Mouse (Mus musculus) midbrain, embryonic 12.5 days (tissue): ENCODE results near the gene Tex13c2. TPM values are rescaled to one million over a fixed set of nuclear protein-coding genes. Genes with fewer than 3 reads are reported as not detected.
A peak's percentile ranks its signal among the peaks of the same experiment; 100 is the strongest.

Experiments used
- ATAC-seq: fragments of 200-750 bp; cut with Nextera tagmentation; 2 replicates; pipeline ENCODE4 v1.8.0; 2017; ENCODE audit warnings: low read depth, moderate TSS enrichment, moderate library complexity; ENCODE audit not compliant: low FRiP score
- H3K27ac ChIP-seq: fragments of 300-500 bp; sonication (generic); replicated peaks from 2 replicates; pipeline ENCODE4 v1.5.1; 2016; ENCODE audit warnings: mild to moderate bottlenecking
- H3K27me3 ChIP-seq: fragments of 300-500 bp; sonication (generic); 2 replicates; pipeline ENCODE4 v1.6.1; 2016; ENCODE audit warnings: mild to moderate bottlenecking
- H3K36me3 ChIP-seq: fragments of 300-500 bp; sonication (generic); 2 replicates; pipeline ENCODE4 v1.6.1; 2016
- H3K4me1 ChIP-seq: fragments of 300-500 bp; sonication (generic); 2 replicates; pipeline ENCODE4 v1.6.1; 2016
- H3K4me2 ChIP-seq: fragments of 300-500 bp; sonication (generic); replicated peaks from 2 replicates; pipeline ENCODE4 v1.6.1; 2016; ENCODE audit warnings: mild to moderate bottlenecking, moderate library complexity
- H3K4me3 ChIP-seq: fragments of 300-500 bp; sonication (generic); 2 replicates; pipeline ENCODE4 v1.5.1; 2016; ENCODE audit warnings: mild to moderate bottlenecking
- H3K9ac ChIP-seq: fragments of 300-500 bp; sonication (generic); replicated peaks from 2 replicates; pipeline ENCODE4 v1.6.1; 2016; ENCODE audit warnings: mild to moderate bottlenecking, moderate library complexity
- H3K9me3 ChIP-seq: fragments of 300-500 bp; sonication (generic); 2 replicates; pipeline ENCODE4 v1.6.1; 2016; ENCODE audit warnings: mild to moderate bottlenecking
- WGBS: fragments of 180-500 bp; shearing (Covaris S2); methylation state at CpG from one replicate; pipeline ENCODE4 v1.1.7; 2016; 5-methylcytosine and 5-hydroxymethylcytosine counted together
- polyA plus RNA-seq: library from polyadenylated mRNA; unstranded; fragments of >200 nt; fragmentation: Nextera tagmentation; extraction: Ambion mirVana; gene quantifications from 2 replicates; pipeline ENCODE4 v1.2.1, GENCODE M21; 2016

Tex13c2 gene
- not detected in 2 replicates for polyA plus RNA-seq

GRCm38 (mm10) chrX:42489446-42489845, at the start of gene Tex13c2:
Gene Tex13c2 (plus strand): TSS chrX:42489691.
- no peaks in the 10 kb centered on the region for H3K36me3 ChIP-seq
- H3K4me1 ChIP-seq: no peaks in the 10 kb centered on the region
- no peak within 1 kb of the TSS for H3K27ac ChIP-seq
- H3K27me3 ChIP-seq: no peaks in the 10 kb centered on the region
- H3K9ac ChIP-seq: no peak within 1 kb of the TSS
- 86% methylated on average over 16 of the region's 16 CpGs for WGBS
- H3K9me3 ChIP-seq: 0 out of 2 replicates have a peak, but pooled peaks cover 5% of the 10 kb centered on the region
- no peak within 1 kb of the TSS for H3K4me2 ChIP-seq
- ATAC-seq: no peak
- no peak within 1 kb of the TSS for H3K4me3 ChIP-seq

GRCm38 (mm10) chrX:42450305-42450704, 39.2 kb upstream of the Tex13c2 start:
- Histone ChIP-seq H3K9ac (no peak overlapping the region), H3K27me3 (no peaks in the 10 kb centered on the region), H3K9me3 (no peaks in the 10 kb centered on the region), H3K4me1 (no peaks in the 10 kb centered on the region), H3K4me2 (no peak overlapping the region), H3K4me3 (no peak overlapping the region), H3K36me3 (no peaks in the 10 kb centered on the region), H3K27ac (no peak overlapping the region)
- WGBS: 72% methylated on average over 1 of the region's 1 CpGs
- ATAC-seq: no peak

DNA sequence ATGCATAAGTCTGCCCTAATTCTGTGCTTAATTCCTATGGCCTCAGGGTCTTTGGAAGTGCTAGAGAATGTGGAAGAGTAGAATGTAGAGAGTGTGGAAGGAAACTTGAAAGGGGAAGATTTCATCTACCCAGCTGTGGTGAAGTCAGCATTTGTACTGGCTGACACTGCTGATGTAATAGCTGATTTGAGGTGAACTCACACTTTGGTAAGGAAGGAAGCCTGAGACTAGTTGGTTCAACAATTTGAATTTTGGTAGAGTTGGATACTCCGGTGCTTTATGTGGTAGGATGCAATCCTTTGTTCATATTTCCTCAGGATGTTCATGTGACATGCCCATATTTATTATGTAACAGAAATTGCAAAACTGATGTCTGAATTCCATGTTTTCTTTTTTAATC, 36.5 kb upstream of the Tex13c2 start:
- ATAC-seq: no peak
- Histone ChIP-seq H3K9me3 (no peaks in the 10 kb centered on the region), H3K36me3 (no peaks in the 10 kb centered on the region), H3K27ac (no peak overlapping the region), H3K9ac (no peak overlapping the region), H3K4me3 (no peak overlapping the region), H3K27me3 (no peaks in the 10 kb centered on the region), H3K4me2 (no peak overlapping the region), H3K4me1 (no peaks in the 10 kb centered on the region)
- WGBS: 83% methylated on average over 1 of the region's 1 CpGs

GRCm38 (mm10) chrX:42454533-42454932, 35.0 kb upstream of the Tex13c2 start:
- no peaks in the 10 kb centered on the region for H3K9me3 ChIP-seq

GRCm38 (mm10) chrX:42490336-42490735, 845 bp downstream of the Tex13c2 start:
- ATAC-seq: no peak
- Histone ChIP-seq H3K9me3 (0 out of 2 replicates have a peak, but pooled peaks cover 5% of the 10 kb centered on the region), H3K27me3 (no peaks in the 10 kb centered on the region), H3K4me1 (no peaks in the 10 kb centered on the region), H3K4me3 (no peak overlapping the region), H3K9ac (no peak overlapping the region), H3K4me2 (no peak overlapping the region), H3K27ac (no peak overlapping the region), H3K36me3 (no peaks in the 10 kb centered on the region)
- 96% methylated on average over 8 of the region's 8 CpGs for WGBS

More at GRCm38 (mm10) chrX:42454533-42454932, 35.0 kb upstream of the Tex13c2 start:
- Histone ChIP-seq H3K27me3 (no peaks in the 10 kb centered on the region), H3K27ac (no peak overlapping the region), H3K4me2 (no peak overlapping the region), H3K36me3 (no peaks in the 10 kb centered on the region), H3K9ac (no peak overlapping the region), H3K4me3 (no peak overlapping the region), H3K4me1 (no peaks in the 10 kb centered on the region)
- no peak for ATAC-seq
- 83% methylated on average over 7 of the region's 7 CpGs for WGBS

DNA sequence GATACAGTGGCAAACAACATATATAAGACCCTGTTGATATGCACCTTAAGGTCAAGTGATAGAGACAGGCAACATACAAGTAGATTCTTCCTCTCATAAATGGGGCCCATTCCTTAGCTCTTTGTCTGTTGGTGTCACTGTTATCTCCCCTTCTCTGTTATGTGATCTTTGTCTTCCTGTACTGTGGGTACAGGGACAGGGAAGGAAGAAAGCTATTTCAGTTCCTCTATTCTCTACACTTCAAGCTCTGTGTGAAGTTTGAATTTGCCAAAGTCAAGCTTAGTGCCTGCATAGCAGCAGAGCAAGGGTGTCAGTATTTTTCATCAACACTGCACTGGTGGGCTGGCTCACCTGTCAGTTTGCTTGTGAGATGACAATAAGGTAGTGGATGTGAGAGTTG, 11.0 kb downstream of the Tex13c2 start:
- ATAC-seq: no peak
- Histone ChIP-seq H3K27me3 (no peaks in the 10 kb centered on the region), H3K4me2 (no peak overlapping the region), H3K27ac (no peak overlapping the region), H3K4me3 (no peak overlapping the region), H3K4me1 (no peaks in the 10 kb centered on the region), H3K36me3 (no peaks in the 10 kb centered on the region), H3K9me3 (no peaks in the 10 kb centered on the region), H3K9ac (no peak overlapping the region)

- 77% methylated on average over 13 of the region's 13 CpGs for WGBS
- ATAC-seq: no peak
- H3K4me1 ChIP-seq: no peaks in the 10 kb centered on the region
Measured at GRCm38 (mm10) chrX:42502291-42503043, 13.0 kb downstream of the Tex13c2 start, which contains the start of gene Sh2d1a. Gene Sh2d1a (plus strand): TSS chrX:42502453.

DNA sequence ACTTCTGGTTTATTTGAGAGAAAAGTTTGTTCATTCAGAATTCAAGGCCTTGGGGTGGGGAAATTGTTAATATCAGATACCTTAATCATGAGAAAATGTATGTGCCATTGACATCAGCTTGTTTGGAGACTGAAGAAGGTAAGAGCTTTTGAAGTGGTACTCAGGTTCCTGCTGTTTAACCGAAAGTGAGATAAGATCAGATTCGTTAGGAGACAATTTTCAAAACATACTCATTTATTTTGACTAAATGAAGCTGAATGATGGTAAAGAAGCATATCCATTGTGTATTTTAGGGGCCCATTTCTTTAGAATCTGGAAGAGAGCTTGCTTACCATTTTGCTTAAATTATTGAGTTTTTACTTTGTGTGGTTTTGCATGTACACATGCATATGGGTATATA, 21.6 kb downstream of the Tex13c2 start:
- no peak overlapping the region for H3K27ac ChIP-seq

More at GRCm38 (mm10) chrX:42502291-42503043, 13.0 kb downstream of the Tex13c2 start, which contains the start of gene Sh2d1a:
- H3K9me3 ChIP-seq: no peaks in the 10 kb centered on the region
- no peak within 1 kb of the TSS for H3K4me2 ChIP-seq
- H3K4me3 ChIP-seq: no peak within 1 kb of the TSS
- no peak within 1 kb of the TSS for H3K9ac ChIP-seq
- H3K27me3 ChIP-seq: no peaks in the 10 kb centered on the region
- H3K36me3 ChIP-seq: no peaks in the 10 kb centered on the region
- no peak within 1 kb of the TSS for H3K27ac ChIP-seq

GRCm38 (mm10) chrX:42512567-42512966, 23.1 kb downstream of the Tex13c2 start:
- no peak for ATAC-seq
- H3K27ac ChIP-seq: no peak overlapping the region

More for the DNA sequence above, 21.6 kb downstream of the Tex13c2 start:
- WGBS: 90% methylated on average over 2 of the region's 2 CpGs
- Histone ChIP-seq H3K9me3 (no peaks in the 10 kb centered on the region), H3K27me3 (no peaks in the 10 kb centered on the region), H3K9ac (no peak overlapping the region), H3K4me3 (no peak overlapping the region), H3K36me3 (no peaks in the 10 kb centered on the region), H3K4me2 (no peak overlapping the region), H3K4me1 (no peaks in the 10 kb centered on the region)
- ATAC-seq: no peak

DNA sequence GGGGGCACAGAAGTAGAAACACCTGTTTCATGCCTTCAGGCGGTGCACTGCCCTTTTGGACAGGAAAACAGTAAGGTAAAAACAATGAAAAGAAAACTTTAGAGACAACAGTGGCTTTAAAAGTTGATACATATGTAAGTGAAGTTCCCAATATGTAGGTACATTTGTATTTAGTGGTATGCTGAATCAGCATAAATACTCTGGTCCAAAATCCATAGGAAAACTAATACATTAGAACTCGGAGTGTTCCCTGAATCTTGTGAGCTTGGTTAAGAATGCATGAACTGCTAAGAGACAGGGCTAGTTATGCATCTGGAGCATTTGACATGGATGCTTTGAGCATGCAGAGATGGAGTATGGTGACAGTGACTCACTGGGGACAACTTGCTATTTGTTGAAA, 33.4 kb downstream of the Tex13c2 start:
- H3K4me3 ChIP-seq: no peak overlapping the region
- H3K36me3 ChIP-seq: no peaks in the 10 kb centered on the region
- no peak overlapping the region for H3K4me2 ChIP-seq
- whole genome bisulfite sequencing: 87% methylated on average over 2 of the region's 2 CpGs
- ATAC-seq: no peak
- no peaks in the 10 kb centered on the region for H3K27me3 ChIP-seq
- no peaks in the 10 kb centered on the region for H3K9me3 ChIP-seq
- no peak overlapping the region for H3K27ac ChIP-seq
- H3K9ac ChIP-seq: no peak overlapping the region
- no peaks in the 10 kb centered on the region for H3K4me1 ChIP-seq

More at GRCm38 (mm10) chrX:42512567-42512966, 23.1 kb downstream of the Tex13c2 start:
- no peak overlapping the region for H3K9ac ChIP-seq
- H3K27me3 ChIP-seq: no peaks in the 10 kb centered on the region
- H3K36me3 ChIP-seq: no peaks in the 10 kb centered on the region
- H3K4me2 ChIP-seq: no peak overlapping the region
- no peaks in the 10 kb centered on the region for H3K4me1 ChIP-seq
- no peaks in the 10 kb centered on the region for H3K9me3 ChIP-seq
- H3K4me3 ChIP-seq: no peak overlapping the region

DNA sequence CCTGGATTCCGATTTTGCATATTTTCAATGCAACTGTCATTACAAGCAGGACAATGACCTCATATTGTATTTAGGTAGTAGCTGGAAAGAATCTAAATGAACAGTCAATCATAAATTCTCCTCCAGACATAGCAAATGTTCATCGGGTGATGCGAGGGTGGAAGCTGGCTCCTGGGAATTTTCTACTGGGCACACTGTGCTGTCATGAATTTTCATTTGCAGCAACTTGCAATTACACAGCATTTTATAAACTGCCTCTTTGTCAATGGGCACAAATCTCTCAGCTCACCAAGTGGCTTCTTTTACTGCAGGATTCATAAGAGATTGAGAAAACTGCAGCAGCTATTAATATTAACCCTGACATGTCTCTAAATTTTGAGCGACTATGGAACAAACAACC, 41.2 kb downstream of the Tex13c2 start:
- no peak overlapping the region for H3K4me3 ChIP-seq
- WGBS: 64% methylated on average over 4 of the region's 4 CpGs
- H3K9ac ChIP-seq: no peak overlapping the region
- H3K27ac ChIP-seq: no peak overlapping the region
- no peaks in the 10 kb centered on the region for H3K36me3 ChIP-seq
- no peak for ATAC-seq
- H3K4me1 ChIP-seq: 0 out of 2 replicates have a peak, but pooled peaks cover 3% of the 10 kb centered on the region
- no peaks in the 10 kb centered on the region for H3K9me3 ChIP-seq
- no peak overlapping the region for H3K4me2 ChIP-seq
- no peaks in the 10 kb centered on the region for H3K27me3 ChIP-seq

DNA sequence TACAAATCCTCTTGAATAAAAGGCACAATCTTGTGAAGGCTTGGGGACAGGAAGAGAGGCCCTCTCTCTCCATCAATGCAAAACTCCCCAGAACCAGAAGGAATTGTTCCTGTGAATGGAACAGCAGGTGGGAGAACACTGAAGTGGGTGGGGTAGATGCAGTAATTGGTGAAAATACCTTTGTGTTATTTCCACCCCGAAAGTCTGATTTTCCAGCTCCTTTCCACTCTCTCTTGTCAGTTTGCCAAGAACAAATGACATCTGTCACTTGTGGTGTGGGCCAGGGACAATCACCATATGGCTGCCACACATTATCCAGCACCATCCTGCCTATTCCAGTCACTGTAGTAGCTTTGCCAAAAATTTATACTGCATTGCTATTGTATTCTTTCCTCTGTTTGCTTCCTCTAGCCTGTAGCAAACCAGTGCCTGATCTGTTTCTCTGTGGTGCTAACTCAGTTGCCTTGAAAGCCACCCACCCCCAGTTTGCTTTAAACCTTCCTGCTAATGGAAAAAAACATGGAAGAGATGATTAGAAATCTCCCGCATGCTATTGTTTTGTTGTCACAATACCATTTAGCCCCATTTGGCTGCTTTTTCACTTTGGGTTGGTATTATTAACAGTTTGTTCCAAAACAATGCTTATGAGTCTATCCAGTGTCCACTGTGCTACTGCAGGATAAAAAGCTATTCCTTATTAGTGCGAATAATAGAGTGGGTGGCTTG, 50.7 kb downstream of the Tex13c2 start:
- H3K4me2 ChIP-seq: peak overlapping the region; percentile 23; the same call in 1 of the 2 replicates
- peak overlapping the region; percentile 58; the same call in 1 of the 2 replicates for H3K27ac ChIP-seq
- ATAC-seq: peak; percentile 70

More for the DNA sequence above, 50.7 kb downstream of the Tex13c2 start:
- H3K9me3 ChIP-seq: no peaks in the 10 kb centered on the region
- H3K9ac ChIP-seq: no peak overlapping the region
- 0 out of 2 replicates have a peak, but pooled peaks cover 3% of the 10 kb centered on the region for H3K4me1 ChIP-seq
- no peak overlapping the region for H3K4me3 ChIP-seq
- no peaks in the 10 kb centered on the region for H3K27me3 ChIP-seq
- 24% methylated on average over 3 of the region's 3 CpGs for WGBS
- H3K36me3 ChIP-seq: no peaks in the 10 kb centered on the region
